Mouse (Mus musculus): ENCODE data around the gene Tes. TPM values are rescaled to one million over a fixed set of nuclear protein-coding genes. Genes with fewer than 3 reads are reported as not detected.

Tes gene
- polyA plus RNA-seq, 1 experiment from 2014 or later: 41.2 TPM

GRCm38 (mm10) chr6:17119521-17120232 is 54.7 kb downstream of the Tes start:
- no peak overlapping the region for H3K4me3 ChIP-seq
- no peaks in the 10 kb centered on the region for H3K9me3 ChIP-seq
- no peaks in the 10 kb centered on the region for H3K4me1 ChIP-seq
- no peak for DNase-seq (ENCODE audit: extremely low spot score, low spot score)
- no peaks in the 10 kb centered on the region for H3K27me3 ChIP-seq (ENCODE audit: poor library complexity, severe bottlenecking)
- H3K36me3 ChIP-seq (replicated peaks): no peaks in the 10 kb centered on the region
- 91% methylated on average over 7 of the region's 7 CpGs for WGBS
- no peak overlapping the region for H3K27ac ChIP-seq

- Histone ChIP-seq H3K4me1 (peaks cover 7% of the 10 kb centered on the region; the same call in 1 of the 2 replicates), H3K36me3 (replicated peaks) (no peaks in the 10 kb centered on the region), H3K9me3 (no peaks in the 10 kb centered on the region), H3K27me3 (ENCODE audit: poor library complexity, severe bottlenecking) (no peaks in the 10 kb centered on the region), H3K27ac (no peak overlapping the region), H3K4me3 (no peak overlapping the region)
- 81% methylated on average over 2 of the region's 2 CpGs for WGBS
- DNase-seq (ENCODE audit: extremely low spot score, low spot score): no peak
Measured at GRCm38 (mm10) chr6:17140021-17140420, 75.1 kb downstream of the Tes start.

- no peak for DNase-seq (ENCODE audit: extremely low spot score, low spot score)
Measured at GRCm38 (mm10) chr6:17142577-17143359, 77.8 kb downstream of the Tes start.

GRCm38 (mm10) chr6:17151071-17151715 is 86.2 kb downstream of the Tes start:
- 85% methylated on average over 4 of the region's 4 CpGs for WGBS
- DNase-seq (ENCODE audit: extremely low spot score, low spot score): no peak
- H3K27ac ChIP-seq: no peak overlapping the region
- no peaks in the 10 kb centered on the region for H3K36me3 ChIP-seq (replicated peaks)
- H3K4me1 ChIP-seq: no peaks in the 10 kb centered on the region
- no peaks in the 10 kb centered on the region for H3K27me3 ChIP-seq (ENCODE audit: poor library complexity, severe bottlenecking)
- no peak overlapping the region for H3K4me3 ChIP-seq
- H3K9me3 ChIP-seq: no peaks in the 10 kb centered on the region

More at GRCm38 (mm10) chr6:17142577-17143359, 77.8 kb downstream of the Tes start:
- 31% methylated on average over 4 of the region's 4 CpGs for WGBS
- Histone ChIP-seq H3K4me1 (peaks cover 7% of the 10 kb centered on the region; the same call in 1 of the 2 replicates), H3K4me3 (no peak overlapping the region), H3K27me3 (ENCODE audit: poor library complexity, severe bottlenecking) (no peaks in the 10 kb centered on the region), H3K27ac (no peak overlapping the region), H3K36me3 (replicated peaks) (no peaks in the 10 kb centered on the region), H3K9me3 (no peaks in the 10 kb centered on the region)

- Histone ChIP-seq H3K27me3 (ENCODE audit: poor library complexity, severe bottlenecking) (no peaks in the 10 kb centered on the region), H3K4me3 (no peak overlapping the region), H3K4me1 (no peaks in the 10 kb centered on the region), H3K36me3 (replicated peaks) (no peaks in the 10 kb centered on the region), H3K9me3 (no peaks in the 10 kb centered on the region), H3K27ac (no peak overlapping the region)
- DNase-seq (ENCODE audit: extremely low spot score, low spot score): no peak
- 80% methylated on average over 3 of the region's 3 CpGs for WGBS
Measured at GRCm38 (mm10) chr6:17152551-17152950, 87.6 kb downstream of the Tes start.

Other genes starting within 250 kb of the Tes start
- 1.1 and 1.6 TPM in 2 replicates for gene Tfec, start 166.7 kb upstream of the Tes start, polyA plus RNA-seq (2016; fragmentation: Nextera tagmentation; extraction: Ambion mirVana)
- gene Cav2, start 216.0 kb downstream of the Tes start, polyA plus RNA-seq (2016; fragmentation: Nextera tagmentation; extraction: Ambion mirVana): 4.4 and 4.8 TPM in 2 replicates
- gene Cav1, start 241.2 kb downstream of the Tes start, polyA plus RNA-seq (2016; fragmentation: Nextera tagmentation; extraction: Ambion mirVana): 4.7 and 5.6 TPM in 2 replicates